Mouse (Mus musculus) stomach, embryonic 15.5 days (tissue): ENCODE results near the gene Mastl. TPM values are rescaled to one million over a fixed set of nuclear protein-coding genes. Genes with fewer than 3 reads are reported as not detected.
A peak's percentile ranks its signal among the peaks of the same experiment; 100 is the strongest.

ENCODE experiments used
- ATAC-seq: fragments of 200-750 bp; cut with Nextera tagmentation; 2 replicates; pipeline ENCODE4 v1.8.0; 2017; ENCODE audit warnings: low read depth, moderate number of reproducible peaks, moderate TSS enrichment; ENCODE audit not compliant: insufficient read depth, low FRiP score
- H3K27ac ChIP-seq: fragments of 300-500 bp; sonication (generic); 2 replicates; pipeline ENCODE4 v1.5.1; 2015; ENCODE audit warnings: mild to moderate bottlenecking, inconsistent platforms
- H3K27me3 ChIP-seq: fragments of 300-500 bp; sonication (generic); replicated peaks from 2 replicates; pipeline ENCODE4 v1.6.1; 2015; ENCODE audit warnings: inconsistent platforms
- H3K36me3 ChIP-seq: fragments of 300-500 bp; sonication (generic); 2 replicates; pipeline ENCODE4 v1.6.1; 2015; ENCODE audit warnings: inconsistent platforms
- H3K4me1 ChIP-seq: fragments of 300-500 bp; sonication (generic); 2 replicates; pipeline ENCODE4 v1.6.1; 2015; ENCODE audit warnings: inconsistent platforms
- H3K4me2 ChIP-seq: fragments of 300-500 bp; sonication (generic); 2 replicates; pipeline ENCODE4 v1.6.1; 2015; ENCODE audit warnings: mild to moderate bottlenecking, inconsistent platforms
- H3K4me3 ChIP-seq: fragments of 300-500 bp; sonication (generic); replicated peaks from 2 replicates; pipeline ENCODE4 v1.5.1; 2015; ENCODE audit warnings: inconsistent platforms
- H3K9ac ChIP-seq: fragments of 300-500 bp; sonication (generic); 2 replicates; pipeline ENCODE4 v1.6.1; 2015; ENCODE audit warnings: inconsistent platforms
- H3K9me3 ChIP-seq: fragments of 300-500 bp; sonication (generic); 2 replicates; pipeline ENCODE4 v1.6.1; 2016; ENCODE audit warnings: inconsistent platforms
- WGBS: fragments of 180-500 bp; shearing (Covaris S2); methylation state at CpG from one replicate; pipeline ENCODE4 v1.1.7; 2015; 5-methylcytosine and 5-hydroxymethylcytosine counted together
- polyA plus RNA-seq: library from polyadenylated mRNA; unstranded; fragments of >200 nt; fragmentation: Nextera tagmentation; extraction: Ambion mirVana; gene quantifications from 2 replicates; pipeline ENCODE4 v1.2.1, GENCODE M21; 2015

Gene Mastl
- polyA plus RNA-seq, 1 experiment from 2014 or later, result 8.3 TPM

GRCm38 (mm10) chr2:23078588-23078987 lies 77.2 kb downstream of the Mastl start:
- Histone ChIP-seq H3K9ac (no peak overlapping the region), H3K4me1 (no peaks in the 10 kb centered on the region), H3K27ac (no peak overlapping the region), H3K4me3 (no peak overlapping the region), H3K36me3 (peaks cover 11% of the 10 kb centered on the region), H3K4me2 (no peak overlapping the region), H3K27me3 (no peaks in the 10 kb centered on the region), H3K9me3 (no peaks in the 10 kb centered on the region)
- ATAC-seq, result no peak
- WGBS, result 86% methylated on average over 2 of the region's 2 CpGs

DNA sequence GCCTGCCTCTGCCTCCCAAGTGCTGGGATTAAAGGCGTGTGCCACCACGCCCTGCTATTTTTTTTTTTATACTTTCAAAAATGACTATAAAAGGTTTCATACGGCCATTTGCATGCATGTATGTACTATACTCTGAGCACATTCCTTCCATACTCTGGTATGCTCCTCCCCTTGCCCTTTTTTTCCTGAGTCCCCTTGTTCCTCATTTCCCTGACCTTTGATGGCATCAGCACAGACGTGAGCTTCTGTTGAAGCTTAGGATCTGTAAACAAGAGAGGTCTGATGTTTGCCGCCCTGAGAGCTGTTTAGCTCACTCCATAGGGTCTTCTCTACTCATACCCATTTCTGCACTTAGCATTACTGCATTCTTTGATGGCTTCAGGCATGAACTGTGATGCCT lies 78.1 kb downstream of the Mastl start:
- H3K4me1 ChIP-seq, result no peaks in the 10 kb centered on the region
- no peak overlapping the region for H3K4me2 ChIP-seq
- ATAC-seq, result no peak
- no peaks in the 10 kb centered on the region for H3K9me3 ChIP-seq
- H3K4me3 ChIP-seq, result no peak overlapping the region
- WGBS, result 86% methylated on average over 5 of the region's 5 CpGs
- H3K27me3 ChIP-seq, result no peaks in the 10 kb centered on the region
- H3K27ac ChIP-seq, result no peak overlapping the region
- peaks cover 7% of the 10 kb centered on the region for H3K36me3 ChIP-seq
- no peak overlapping the region for H3K9ac ChIP-seq

GRCm38 (mm10) chr2:23076783-23077182 lies 79.0 kb downstream of the Mastl start:
- Histone ChIP-seq H3K9me3 (no peaks in the 10 kb centered on the region), H3K36me3 (peaks cover 7% of the 10 kb centered on the region), H3K27me3 (no peaks in the 10 kb centered on the region), H3K4me2 (no peak overlapping the region), H3K4me3 (no peak overlapping the region), H3K27ac (no peak overlapping the region), H3K4me1 (no peaks in the 10 kb centered on the region), H3K9ac (no peak overlapping the region)
- no peak for ATAC-seq

GRCm38 (mm10) chr2:23075846-23076245 lies 80.0 kb downstream of the Mastl start:
- Histone ChIP-seq H3K4me3 (no peak overlapping the region), H3K27me3 (no peaks in the 10 kb centered on the region), H3K27ac (no peak overlapping the region), H3K36me3 (peaks cover 7% of the 10 kb centered on the region), H3K9ac (no peak overlapping the region), H3K4me1 (no peaks in the 10 kb centered on the region), H3K4me2 (no peak overlapping the region), H3K9me3 (no peaks in the 10 kb centered on the region)
- 0 out of 2 replicates have a peak, but pooled peaks have one; percentile 27 for ATAC-seq

DNA sequence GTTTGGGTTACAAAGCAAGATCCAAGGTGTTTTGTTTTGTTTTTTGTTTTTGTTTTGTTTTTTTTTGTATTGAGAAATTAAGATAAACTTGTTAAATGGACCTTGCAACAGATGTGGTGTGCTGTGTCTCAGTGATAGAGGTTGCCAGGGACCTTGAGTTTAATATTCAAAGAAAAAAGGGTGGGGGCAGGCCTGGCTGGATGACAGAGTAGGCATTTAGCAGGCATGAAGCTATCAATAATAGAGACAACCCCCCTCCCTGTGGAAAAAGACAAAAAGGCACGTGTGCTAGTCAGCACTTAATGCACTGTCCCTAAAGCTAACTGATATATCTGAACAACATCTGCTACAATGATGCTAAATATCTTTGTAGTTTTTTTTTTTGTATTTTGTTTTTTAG lies 84.4 kb downstream of the Mastl start:
- Histone ChIP-seq H3K4me1 (no peaks in the 10 kb centered on the region), H3K27me3 (no peaks in the 10 kb centered on the region), H3K36me3 (peaks cover 3% of the 10 kb centered on the region; the same call in 1 of the 2 replicates), H3K9me3 (no peaks in the 10 kb centered on the region), H3K4me3 (no peak overlapping the region), H3K4me2 (no peak overlapping the region), H3K9ac (no peak overlapping the region), H3K27ac (no peak overlapping the region)
- ATAC-seq, result no peak
- WGBS, result 65% methylated on average over 1 of the region's 1 CpGs

GRCm38 (mm10) chr2:23070491-23070890 lies 85.3 kb downstream of the Mastl start:
- peaks cover 3% of the 10 kb centered on the region; the same call in 1 of the 2 replicates for H3K36me3 ChIP-seq
- H3K27ac ChIP-seq, result no peak overlapping the region
- no peak overlapping the region for H3K9ac ChIP-seq
- no peaks in the 10 kb centered on the region for H3K9me3 ChIP-seq
- no peaks in the 10 kb centered on the region for H3K27me3 ChIP-seq
- H3K4me2 ChIP-seq, result no peak overlapping the region
- H3K4me3 ChIP-seq, result no peak overlapping the region
- 91% methylated on average over 2 of the region's 2 CpGs for WGBS
- ATAC-seq, result no peak
- H3K4me1 ChIP-seq, result no peaks in the 10 kb centered on the region

DNA sequence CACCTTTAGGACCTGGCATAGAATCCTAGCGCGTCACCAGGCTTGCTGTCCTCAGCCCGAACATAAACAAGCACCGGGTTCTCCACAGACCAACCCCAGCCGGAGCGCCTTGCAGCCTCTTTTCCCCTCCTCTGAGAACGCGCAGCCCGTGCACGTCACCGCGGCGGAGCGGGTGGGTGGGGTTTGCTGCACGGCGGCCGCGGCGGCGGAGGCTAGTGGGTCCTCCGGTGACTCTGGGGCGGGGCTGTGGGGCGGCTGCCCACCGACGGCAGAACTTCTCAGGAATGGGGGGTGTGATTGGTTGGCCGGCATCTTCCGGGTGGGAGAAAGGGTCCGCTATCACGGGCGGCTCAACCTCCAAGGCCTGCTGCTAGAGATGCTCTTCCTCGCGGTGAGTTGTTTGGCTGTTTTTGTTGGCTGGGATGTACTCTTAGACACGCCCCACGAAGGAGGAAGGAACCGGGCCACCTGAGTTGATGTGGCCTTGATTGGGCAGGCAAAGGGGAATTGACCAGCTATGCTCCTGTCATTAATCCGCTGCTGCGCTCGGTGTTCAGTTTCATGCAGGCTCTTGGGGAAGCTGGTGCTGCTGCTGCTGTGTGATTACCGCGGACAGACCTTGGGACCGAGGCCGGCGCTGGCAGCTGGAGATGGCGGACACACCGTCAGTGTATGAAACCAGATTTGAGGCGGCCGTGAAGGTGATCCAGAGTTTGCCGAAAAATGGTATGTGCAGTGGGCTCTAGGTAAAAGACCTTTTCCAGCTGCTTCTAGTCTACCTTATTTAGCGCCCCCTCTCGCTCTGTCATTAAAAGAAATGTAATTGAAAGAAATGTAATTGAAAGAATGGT lies 86.7 kb downstream of the Mastl start:
- H3K27me3 ChIP-seq, result no peaks in the 10 kb centered on the region
- ATAC-seq, result peak; percentile 94
- H3K27ac ChIP-seq, result peak overlapping the region; percentile 97
- no peaks in the 10 kb centered on the region for H3K4me1 ChIP-seq
- H3K9ac ChIP-seq, result peak overlapping the region; percentile 61
- H3K4me2 ChIP-seq, result peak overlapping the region; percentile 98
- peak overlapping the region; percentile 69 for H3K4me3 ChIP-seq
- H3K9me3 ChIP-seq, result no peaks in the 10 kb centered on the region
- H3K36me3 ChIP-seq, result no peaks in the 10 kb centered on the region
- WGBS, result under 1% methylated on average over 50 of the region's 50 CpGs

GRCm38 (mm10) chr2:23068370-23068737 lies 87.5 kb downstream of the Mastl start:
- H3K9me3 ChIP-seq, result no peaks in the 10 kb centered on the region
- H3K4me3 ChIP-seq, result peak overlapping the region; percentile 69
- no peaks in the 10 kb centered on the region for H3K27me3 ChIP-seq
- peak; percentile 56 for ATAC-seq
- no peaks in the 10 kb centered on the region for H3K36me3 ChIP-seq
- peak overlapping the region; percentile 97 for H3K27ac ChIP-seq
- under 1% methylated on average over 21 of the region's 21 CpGs for WGBS
- H3K4me1 ChIP-seq, result no peaks in the 10 kb centered on the region
- peak overlapping the region; percentile 98 for H3K4me2 ChIP-seq
- peak overlapping the region; percentile 61 for H3K9ac ChIP-seq

DNA sequence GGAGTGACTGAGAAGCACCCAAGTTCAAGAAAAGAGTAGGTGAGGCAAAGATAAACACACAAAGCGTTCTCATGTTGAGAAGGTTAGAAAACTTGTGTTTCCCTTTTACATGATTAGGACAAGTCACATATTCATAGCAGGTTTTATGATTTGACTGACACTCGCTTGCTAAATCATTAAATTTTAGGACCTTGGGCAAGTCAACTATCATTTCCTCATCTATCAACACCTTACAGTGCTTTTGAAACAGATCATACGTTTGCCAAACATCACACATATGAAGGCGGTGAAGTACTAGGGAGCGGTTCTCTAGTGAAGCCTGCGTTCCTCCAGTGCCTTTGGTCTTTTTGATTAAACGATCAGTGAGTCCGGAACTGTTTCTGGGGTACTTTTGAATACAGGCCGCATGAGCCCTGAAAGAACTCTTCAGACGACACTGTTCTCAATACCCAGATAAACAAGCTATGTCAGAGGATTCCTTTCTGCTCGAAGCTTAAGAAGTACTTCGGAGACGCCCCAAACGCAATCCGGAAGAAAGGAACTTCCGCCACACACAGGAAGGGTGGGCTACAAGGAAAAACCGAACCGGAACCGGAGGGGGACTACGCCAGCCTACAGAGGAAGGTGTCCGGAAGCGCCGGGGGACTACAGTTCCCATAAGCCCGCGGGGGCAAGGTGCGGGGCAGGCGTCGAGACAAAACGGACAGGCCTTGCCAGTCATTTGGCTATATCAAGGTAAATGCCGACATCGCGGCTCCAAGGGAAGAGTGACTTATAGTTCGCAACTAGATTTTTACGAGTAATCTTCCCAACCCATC lies 88.1 kb downstream of the Mastl start, which contains the start of gene Acbd5:
Gene Acbd5 (plus strand): TSS at position 616 of the 818 bp plus-strand sequence.
- H3K9me3 ChIP-seq, result no peaks in the 10 kb centered on the region
- peak within 1 kb of the TSS; percentile 98 for H3K4me2 ChIP-seq
- 2% methylated on average over 34 of the region's 34 CpGs for WGBS
- H3K4me1 ChIP-seq, result no peaks in the 10 kb centered on the region
- H3K27me3 ChIP-seq, result no peaks in the 10 kb centered on the region
- H3K27ac ChIP-seq, result peak within 1 kb of the TSS; percentile 97
- H3K36me3 ChIP-seq, result no peaks in the 10 kb centered on the region
- peak within 1 kb of the TSS; percentile 69 for H3K4me3 ChIP-seq
- peak within 1 kb of the TSS; percentile 61 for H3K9ac ChIP-seq
- ATAC-seq, result peak; percentile 96

Other genes with a start within 250 kb of the Mastl start
- gene Abi1, start 115.8 kb downstream of the Mastl start, polyA plus RNA-seq, result 50.7 and 51.3 TPM in 2 replicates
- 33.1 and 37.5 TPM in 2 replicates for gene Acbd5, start 87.9 kb downstream of the Mastl start, polyA plus RNA-seq
- 68.0 and 72.1 TPM in 2 replicates for gene Yme1l1, start 345 bp upstream of the Mastl start, polyA plus RNA-seq
- gene 4931423N10Rik, start 51.5 kb upstream of the Mastl start, polyA plus RNA-seq, result not detected in 2 replicates
- 0.41 and 0.59 TPM in 2 replicates for gene Nxph2, start 165.2 kb upstream of the Mastl start, polyA plus RNA-seq